Mouse (Mus musculus) cerebellum, adult 2 months (tissue): ENCODE data around the gene Serbp1.
"Not testable (repeated sequence)": the region's sequence is repeated elsewhere in the genome, so short reads cannot be mapped to it uniquely, and the experiment has no call there.

Experiments
- CTCF ChIP-seq: fragments of 200-500 bp; IDR thresholded peaks from 2 replicates; pipeline ENCODE4 v1.5.1; 2011; ENCODE audit warnings: low read depth, mild to moderate bottlenecking, control low read depth, low read length, moderate library complexity, borderline replicate concordance; ENCODE audit not compliant: insufficient read depth
- POLR2A ChIP-seq: fragments of 200-500 bp; IDR thresholded peaks from 2 replicates; pipeline ENCODE4 v1.6.1; 2011; ENCODE audit warnings: low read length, control low read depth, borderline replicate concordance; ENCODE audit not compliant: insufficient read depth

DNA sequence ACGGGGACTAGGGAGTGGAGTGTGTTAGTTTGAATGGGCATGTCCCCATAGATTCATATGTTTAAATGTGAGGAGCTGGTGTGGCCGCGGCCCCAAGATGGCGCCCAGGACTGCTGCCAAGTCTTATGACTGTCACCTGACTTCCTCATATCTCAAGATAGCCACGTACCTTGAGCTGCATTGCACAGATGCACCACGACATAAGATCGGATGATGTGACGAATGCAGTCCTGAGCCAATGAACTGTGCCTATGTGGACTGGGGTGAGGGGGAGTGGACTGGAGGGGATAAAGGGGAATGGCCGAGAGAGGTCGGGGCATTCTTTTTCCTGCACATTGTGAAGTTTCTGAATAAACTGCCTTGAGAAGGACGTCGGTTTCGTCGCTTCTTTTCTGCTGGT lies 18.0 kb upstream of the Serbp1 start:
- not testable (repeated sequence) for TF ChIP-seq CTCF, POLR2A
